Mouse (Mus musculus) MEL (cell line): ENCODE measurements at regions not wholly inside any gene's neighbourhood (a gene's known extent, or its start where the extent isn't known, plus 50 kb on each side); places are given as distances from the start of the nearest gene placed in this dataset.

Experiments
- DNase-seq: peaks from one replicate; pipeline ENCODE4 v3.0.0; 2011; ENCODE audit warnings: low read depth, low spot score
- H3K27ac ChIP-seq: 2 replicates; pipeline ENCODE4 v1.5.1; 2012; ENCODE audit warnings: low read depth, mild to moderate bottlenecking, control low read depth, low read length, moderate library complexity; ENCODE audit not compliant: control insufficient read depth
- H3K27me3 ChIP-seq, 2 experiments: fragments of 150-350 bp in 1 of 2; sonication (generic) in 1 of 2; 2 replicates each; pipeline ENCODE4 v1.6.1; 2012; ENCODE audit warnings: low read length in 2 of 2, mild to moderate bottlenecking in 2 of 2, improper control_type of control experiment in 1 of 2, moderate library complexity in 1 of 2; ENCODE audit not compliant: insufficient read depth in 2 of 2, control insufficient read depth in 1 of 2
- H3K36me3 ChIP-seq, 2 experiments: 2 replicates each; pipeline ENCODE4 v1.6.1; 2012 to 2014; ENCODE audit warnings: low read length in 2 of 2, improper control_type of control experiment in 1 of 2, inconsistent platforms in 1 of 2, mild to moderate bottlenecking in 1 of 2; ENCODE audit not compliant: insufficient read depth in 2 of 2, control insufficient read depth in 1 of 2
- H3K4me1 ChIP-seq, 2 experiments: fragments of 150-350 bp in 1 of 2; sonication (generic) in 1 of 2; 2 replicates each; pipeline ENCODE4 v1.6.1; 2012; ENCODE audit warnings: low read length in 2 of 2, improper control_type of control experiment in 1 of 2, mild to moderate bottlenecking in 1 of 2; ENCODE audit not compliant: insufficient read depth in 2 of 2, control insufficient read depth in 1 of 2
- H3K4me3 ChIP-seq, 2 experiments: fragments of 150-350 bp in 1 of 2; sonication (generic) in 1 of 2; 2 replicates each; pipeline ENCODE4 v1.5.1; 2012; ENCODE audit warnings: low read depth in 2 of 2, low read length in 2 of 2, mild to moderate bottlenecking in 2 of 2, moderate library complexity in 2 of 2, control low read depth in 1 of 2, improper control_type of control experiment in 1 of 2; ENCODE audit not compliant: control insufficient read depth in 1 of 2, insufficient read depth in 1 of 2
- H3K79me2 ChIP-seq: 2 replicates; pipeline ENCODE4 v1.6.1; 2012; ENCODE audit warnings: mild to moderate bottlenecking, low read length, moderate library complexity; ENCODE audit not compliant: control insufficient read depth, poor library complexity, insufficient read depth
- H3K9ac ChIP-seq: 2 replicates; pipeline ENCODE4 v1.6.1; 2012; ENCODE audit warnings: low read depth, mild to moderate bottlenecking, control low read depth, low read length, moderate library complexity; ENCODE audit not compliant: control insufficient read depth, poor library complexity, severe bottlenecking
- H3K9me3 ChIP-seq: fragments of 150-350 bp; sonication (generic); replicated peaks from 2 replicates; pipeline ENCODE4 v1.6.1; 2012; ENCODE audit warnings: mild to moderate bottlenecking, low read length, improper control_type of control experiment, moderate library complexity; ENCODE audit not compliant: insufficient read depth
- BHLHE40 ChIP-seq: IDR thresholded peaks from 2 replicates; pipeline ENCODE4 v1.6.1; 2012; ENCODE audit warnings: low read depth, mild to moderate bottlenecking, inconsistent platforms, low read length, improper control_type of control experiment, borderline replicate concordance
- CHD2 ChIP-seq: IDR thresholded peaks from 2 replicates; pipeline ENCODE4 v1.6.1; 2011; ENCODE audit warnings: low read length, improper control_type of control experiment
- CTCF ChIP-seq, 3 experiments: IDR thresholded peaks in 2 of 3; conservative IDR thresholded peaks in 1 of 3; 2 replicates each; pipeline ENCODE4 v1.5.1; 2011 to 2012; ENCODE audit warnings: low read length in 3 of 3, low read depth in 2 of 3, mild to moderate bottlenecking in 2 of 3, improper control_type of control experiment in 1 of 3, inconsistent platforms in 1 of 3, mixed read lengths in 1 of 3, moderate library complexity in 1 of 3; ENCODE audit not compliant: control insufficient read depth in 1 of 3, insufficient read depth in 1 of 3, poor library complexity in 1 of 3, severe bottlenecking in 1 of 3
- E2F4 ChIP-seq: IDR thresholded peaks from 2 replicates; pipeline ENCODE4 v1.6.1; 2011; ENCODE audit warnings: low read depth, low read length, improper control_type of control experiment, borderline replicate concordance
- GABPA ChIP-seq: IDR thresholded peaks from 2 replicates; pipeline ENCODE4 v1.6.1; 2012; ENCODE audit warnings: low read depth, mild to moderate bottlenecking, inconsistent platforms, low read length, improper control_type of control experiment, moderate library complexity
- HCFC1 ChIP-seq: IDR thresholded peaks from 2 replicates; pipeline ENCODE4 v1.6.1; 2012; ENCODE audit warnings: low read depth, mild to moderate bottlenecking, inconsistent platforms, low read length, improper control_type of control experiment, moderate library complexity
- JUND ChIP-seq: IDR thresholded peaks from 2 replicates; pipeline ENCODE4 v1.6.1; 2011; ENCODE audit warnings: low read depth, mild to moderate bottlenecking, improper control_type of control experiment, low read length
- KAT2A ChIP-seq: conservative IDR thresholded peaks from 2 replicates; pipeline ENCODE4 v1.6.1; 2012; ENCODE audit warnings: low read depth, low read length, improper control_type of control experiment, inconsistent platforms
- MAFK ChIP-seq: IDR thresholded peaks from 2 replicates; pipeline ENCODE4 v1.6.1; 2011; ENCODE audit warnings: low read depth, mild to moderate bottlenecking, low read length, improper control_type of control experiment, borderline replicate concordance
- MAX ChIP-seq: IDR thresholded peaks from 2 replicates; pipeline ENCODE4 v1.6.1; 2011; ENCODE audit warnings: low read length, improper control_type of control experiment
- MYB ChIP-seq: IDR thresholded peaks from 2 replicates; pipeline ENCODE4 v1.6.1; 2011; ENCODE audit warnings: mild to moderate bottlenecking, low read depth, low read length, improper control_type of control experiment
- MYC ChIP-seq: IDR thresholded peaks from 2 replicates; pipeline ENCODE4 v1.6.1; 2011; ENCODE audit warnings: low read depth, mild to moderate bottlenecking, low read length, improper control_type of control experiment, moderate library complexity
- NELFE ChIP-seq: IDR thresholded peaks from 2 replicates; pipeline ENCODE4 v1.6.1; 2011; ENCODE audit warnings: low read depth, low read length, improper control_type of control experiment
- NRF1 ChIP-seq: IDR thresholded peaks from 2 replicates; pipeline ENCODE4 v1.6.1; 2014; ENCODE audit warnings: low read depth, mild to moderate bottlenecking, inconsistent platforms, low read length, improper control_type of control experiment, moderate library complexity; ENCODE audit not compliant: poor library complexity, insufficient read depth, severe bottlenecking
- RAD21 ChIP-seq: IDR thresholded peaks from 2 replicates; pipeline ENCODE4 v1.6.1; 2011; ENCODE audit warnings: mild to moderate bottlenecking, low read depth, low read length, improper control_type of control experiment
- SIN3A ChIP-seq: IDR thresholded peaks from 2 replicates; pipeline ENCODE4 v1.6.1; 2012; ENCODE audit warnings: low read length, improper control_type of control experiment, inconsistent platforms
- SMC3 ChIP-seq: IDR thresholded peaks from 2 replicates; pipeline ENCODE4 v1.6.1; 2011; ENCODE audit warnings: low read depth, low read length, improper control_type of control experiment
- TCF12 ChIP-seq: IDR thresholded peaks from 2 replicates; pipeline ENCODE4 v1.6.1; 2014; ENCODE audit warnings: low read depth, mild to moderate bottlenecking, inconsistent platforms, low read length, improper control_type of control experiment, moderate library complexity
- UBTF ChIP-seq: IDR thresholded peaks from 2 replicates; pipeline ENCODE4 v1.6.1; 2012; ENCODE audit warnings: low read depth, mild to moderate bottlenecking, inconsistent platforms, low read length, improper control_type of control experiment, moderate library complexity, borderline replicate concordance; ENCODE audit not compliant: insufficient read depth
- USF1 ChIP-seq: IDR thresholded peaks from 2 replicates; pipeline ENCODE4 v1.6.1; 2014; ENCODE audit warnings: low read depth, mild to moderate bottlenecking, inconsistent platforms, low read length, improper control_type of control experiment, moderate library complexity
- ZNF384 ChIP-seq: IDR thresholded peaks from 2 replicates; pipeline ENCODE4 v1.6.1; 2012; ENCODE audit warnings: low read depth, mild to moderate bottlenecking, inconsistent platforms, low read length, improper control_type of control experiment

- TF ChIP-seq MYB (no peak), ZNF384 (no peak), TCF12 (no peak), RAD21 (no peak), MAFK (no peak), USF1 (no peak), MYC (no peak), GABPA (no peak), KAT2A (no peak), UBTF (no peak), MAX (no peak), CTCF (IDR thresholded peaks at IDR 0.05 in 2 of 3, conservative IDR thresholded peaks at IDR 0.05 in 1 of 3; ENCODE audit: control insufficient read depth in 1 of 3, insufficient read depth in 1 of 3, low read depth in 2 of 3, low read length in 3 of 3, poor library complexity in 1 of 3, severe bottlenecking in 1 of 3) (no peak), E2F4 (no peak), HCFC1 (no peak), CHD2 (no peak), NRF1 (no peak), JUND (no peak)
- no peak overlapping the region for H3K27ac ChIP-seq
- no peaks in the 10 kb centered on the region for H3K36me3 ChIP-seq
- H3K4me1 ChIP-seq: no peaks in the 10 kb centered on the region
- no peak overlapping the region for H3K4me3 ChIP-seq
- no peak for DNase-seq
- H3K9ac ChIP-seq: no peak overlapping the region
- H3K27me3 ChIP-seq: no peaks in the 10 kb centered on the region
- no peaks in the 10 kb centered on the region for H3K79me2 ChIP-seq
- H3K9me3 ChIP-seq: no peaks in the 10 kb centered on the region
Observed at GRCm38 (mm10) chr3:131047716-131048115, 62.6 kb upstream of the Lef1 start.

- H3K36me3 ChIP-seq: no peaks in the 10 kb centered on the region
- no peak for DNase-seq
- no peaks in the 10 kb centered on the region for H3K27me3 ChIP-seq
- no peaks in the 10 kb centered on the region for H3K4me1 ChIP-seq
- TF ChIP-seq NELFE (no peak), SIN3A (no peak), UBTF (no peak), BHLHE40 (no peak), SMC3 (no peak)
- no peak overlapping the region for H3K9ac ChIP-seq
- H3K9me3 ChIP-seq: no peaks in the 10 kb centered on the region
- no peaks in the 10 kb centered on the region for H3K79me2 ChIP-seq
- H3K4me3 ChIP-seq: no peak overlapping the region
- no peak overlapping the region for H3K27ac ChIP-seq
Observed at GRCm38 (mm10) chr3:131046412-131046811, 63.9 kb upstream of the Lef1 start.
